Mouse (Mus musculus): ENCODE results near the gene Lgsn.

- TF ChIP-seq JUN (IDR thresholded peaks at IDR 0.05; ENCODE audit: insufficient read depth, low read depth, low read length) (no peak), USF1 (IDR thresholded peaks at IDR 0.05; ENCODE audit: low read depth, low read length) (no peak), RCOR1 (conservative IDR thresholded peaks at IDR 0.05; ENCODE audit: low read depth, low read length) (no peak), CTCF (conservative IDR thresholded peaks at IDR 0.05 in 1 of 2, IDR thresholded peaks at IDR 0.05 in 1 of 2; ENCODE audit: low read depth in 2 of 2, low read length in 2 of 2) (no peak), POLR2AphosphoS2 (IDR thresholded peaks at IDR 0.05; ENCODE audit: low read depth, low read length) (no peak)
Measured at GRCm38 (mm10) chr1:31190237-31190866, 14.2 kb downstream of the Lgsn start.
